In genomic region chr4:141204580-141205061, GRCm38 (mm10) we compare ENCODE assay signal across 9 mouse cellular contexts. TPM values are rescaled to one million over a fixed set of nuclear protein-coding genes. Genes with fewer than 3 reads are reported as not detected.
DNase-seq lines count a peak whose midpoint lies in the region; ATAC-seq and TF ChIP-seq lines count a peak whose summit lies in the region.
"Had no signal": no experiment of that assay in that cellular context is flagged by ENCODE, and none has a peak within 500 bp of the region (broad histone marks: within the 10 kb centered on the region; RNA-seq: fewer than 3 reads in every experiment).

No protein-coding gene starts in this region.

- peak; percentile 40; the same call in 1 of the 2 replicates for ATAC-seq in neural tube, embryonic 13.5 days (ENCODE audit: low read depth)
- ATAC-seq in neural tube, embryonic 15.5 days (ENCODE audit: low FRiP score) = no peak
- ATAC-seq in heart, postnatal 0 days (ENCODE audit: insufficient read depth, low read depth) = peak; percentile 58; the same call in 1 of the 2 replicates

- H3K27ac ChIP-seq in gastrocnemius, adult 2 months = no peak overlapping the region
- no peak overlapping the region for H3K27ac ChIP-seq in neural tube, embryonic 13.5 days (replicated peaks)
- no peak overlapping the region for H3K27ac ChIP-seq in neural tube, embryonic 15.5 days (replicated peaks)
- H3K27ac ChIP-seq in heart, postnatal 0 days (ENCODE audit: low read depth) = no peak overlapping the region

- intact Hi-C loops in gastrocnemius, adult 2 months (cut with DNase I) = no loop called here

- H3K36me3 ChIP-seq in neural tube, embryonic 13.5 days = peaks cover 59% of the 10 kb centered on the region
- H3K36me3 ChIP-seq in neural tube, embryonic 15.5 days = peaks cover 51% of the 10 kb centered on the region
- peaks cover 25% of the 10 kb centered on the region for H3K36me3 ChIP-seq in heart, postnatal 0 days (replicated peaks; ENCODE audit: control insufficient read depth, insufficient read depth, low read length)

- no peak overlapping the region for H3K9ac ChIP-seq in neural tube, embryonic 13.5 days
- H3K9ac ChIP-seq in neural tube, embryonic 15.5 days (replicated peaks) = no peak overlapping the region
- no peak overlapping the region for H3K9ac ChIP-seq in heart, postnatal 0 days (replicated peaks; ENCODE audit: low read depth, low read length)

- no peaks in the 10 kb centered on the region for H3K27me3 ChIP-seq in neural tube, embryonic 13.5 days
- no peaks in the 10 kb centered on the region for H3K27me3 ChIP-seq in neural tube, embryonic 15.5 days (replicated peaks)
- H3K27me3 ChIP-seq in heart, postnatal 0 days (ENCODE audit: control insufficient read depth, insufficient read depth, low read length) = no peaks in the 10 kb centered on the region

- WGBS in neural tube, embryonic 13.5 days = 75% methylated on average over 4 of the region's 4 CpGs
- 80% methylated on average over 4 of the region's 4 CpGs for WGBS in neural tube, embryonic 15.5 days
- 20% methylated on average over 4 of the region's 4 CpGs for WGBS in heart, postnatal 0 days

- no peaks in the 10 kb centered on the region for H3K9me3 ChIP-seq in neural tube, embryonic 13.5 days
- no peaks in the 10 kb centered on the region for H3K9me3 ChIP-seq in neural tube, embryonic 15.5 days (replicated peaks)
- no peaks in the 10 kb centered on the region for H3K9me3 ChIP-seq in heart, postnatal 0 days (replicated peaks; ENCODE audit: control insufficient read depth, low read length)

- peak; percentile 44 for TF ChIP-seq CTCF in gastrocnemius, adult 2 months (IDR thresholded peaks at IDR 0.05)
- TF ChIP-seq CTCF in heart, postnatal 0 days (IDR thresholded peaks at IDR 0.05; ENCODE audit: low read depth) = 0 out of 2 replicates have a peak, but pooled peaks have one; percentile 3

- no peak overlapping the region for H3K4me2 ChIP-seq in neural tube, embryonic 13.5 days
- H3K4me2 ChIP-seq in neural tube, embryonic 15.5 days = no peak overlapping the region
- no peak overlapping the region for H3K4me2 ChIP-seq in heart, postnatal 0 days (ENCODE audit: low read depth, low read length)

- H3K4me3 ChIP-seq in gastrocnemius, adult 2 months = no peak overlapping the region
- H3K4me3 ChIP-seq in neural tube, embryonic 13.5 days = no peak overlapping the region
- H3K4me3 ChIP-seq in neural tube, embryonic 15.5 days (replicated peaks) = no peak overlapping the region
- no peak overlapping the region for H3K4me3 ChIP-seq in heart, postnatal 0 days (ENCODE audit: low read depth, low read length)

- DNase-seq in gastrocnemius, adult 2 months = no peak
- DNase-seq in gastrocnemius, postnatal 25 days = no peak
- DNase-seq in heart, postnatal 0 days (ENCODE audit: low spot score) = no peak
- DNase-seq in lung, postnatal 14 days = peak; percentile 43
- DNase-seq in ovary, adult 18-20 months (ENCODE audit: low spot score) = no peak
- DNase-seq in spleen, postnatal 14 days (ENCODE audit: low spot score in 2 of 2) = no peak

- TF ChIP-seq EP300 in heart, postnatal 0 days (IDR thresholded peaks at IDR 0.05; ENCODE audit: low read depth) = no peak

- H3K4me1 ChIP-seq in neural tube, embryonic 13.5 days (replicated peaks) = no peaks in the 10 kb centered on the region; the same call in 1 of the 2 replicates
- H3K4me1 ChIP-seq in neural tube, embryonic 15.5 days = peaks cover 4% of the 10 kb centered on the region; the same call in 1 of the 2 replicates
- H3K4me1 ChIP-seq in heart, postnatal 0 days (ENCODE audit: control insufficient read depth, insufficient read depth) = no peaks in the 10 kb centered on the region

RNA-seq across cellular contexts. Expression of gene Rsg1, which starts 9.1 kb away (rescaled TPM):
- total RNA-seq in gastrocnemius, adult 2 months (2021) = not detected
- under 1 TPM in 1 of 2 experiments, not detected in 1; 0.27 TPM for total RNA-seq in gastrocnemius, postnatal 25 days (2021)
- polyA plus RNA-seq in neural tube, embryonic 13.5 days (2015; fragmentation: Nextera tagmentation; extraction: Ambion mirVana) = 6.4 and 7.0 TPM in 2 replicates
- polyA plus RNA-seq in neural tube, embryonic 15.5 days (2015; fragmentation: Nextera tagmentation; extraction: Ambion mirVana) = 8.9 and 9.0 TPM in 2 replicates
- total RNA-seq in heart, postnatal 0 days (2014; rRNA removed; ENCODE audit: low replicate concordance) = 13.2 TPM in 1 of 2 replicates, not detected in the other
- polyA plus RNA-seq in heart, postnatal 0 days (2015; fragmentation: Nextera tagmentation; extraction: Ambion mirVana) = 1.3 and 1.6 TPM in 2 replicates

RNA-seq across cellular contexts. Expression of gene Arhgef19, which starts 34.7 kb away (rescaled TPM):
- under 1 TPM; 0.31 to 0.33 TPM for total RNA-seq in gastrocnemius, adult 2 months (2021)
- under 1 TPM; 0.74 to 0.83 TPM for total RNA-seq in gastrocnemius, postnatal 25 days (2021)
- 2.1 and 2.2 TPM in 2 replicates for polyA plus RNA-seq in neural tube, embryonic 13.5 days (2015; fragmentation: Nextera tagmentation; extraction: Ambion mirVana)
- 1.3 and 3.8 TPM in 2 replicates for polyA plus RNA-seq in neural tube, embryonic 15.5 days (2015; fragmentation: Nextera tagmentation; extraction: Ambion mirVana)
- total RNA-seq in heart, postnatal 0 days (2014; rRNA removed; ENCODE audit: low replicate concordance) = 0.66 and 2.5 TPM in 2 replicates
- polyA plus RNA-seq in heart, postnatal 0 days (2015; fragmentation: Nextera tagmentation; extraction: Ambion mirVana) = 1.5 and 1.6 TPM in 2 replicates
- total RNA-seq: neutrophil, adult 5-6 weeks had no signal

RNA-seq across cellular contexts. Expression of gene Fbxo42, which starts 56.9 kb away (rescaled TPM):
- total RNA-seq in gastrocnemius, adult 2 months (2021) = 10 to 100 TPM; 10.8 to 10.9 TPM
- 1 to 10 TPM; 7.3 to 9.6 TPM for total RNA-seq in gastrocnemius, postnatal 25 days (2021)
- 23.2 and 24.2 TPM in 2 replicates for polyA plus RNA-seq in neural tube, embryonic 13.5 days (2015; fragmentation: Nextera tagmentation; extraction: Ambion mirVana)
- 23.3 and 23.8 TPM in 2 replicates for polyA plus RNA-seq in neural tube, embryonic 15.5 days (2015; fragmentation: Nextera tagmentation; extraction: Ambion mirVana)
- 8.2 and 9.5 TPM in 2 replicates for total RNA-seq in heart, postnatal 0 days (2014; rRNA removed; ENCODE audit: low replicate concordance)
- polyA plus RNA-seq in heart, postnatal 0 days (2015; fragmentation: Nextera tagmentation; extraction: Ambion mirVana) = 9.0 and 9.1 TPM in 2 replicates
